14 mouse cellular contexts compared by ENCODE assay signal in the genomic region with DNA sequence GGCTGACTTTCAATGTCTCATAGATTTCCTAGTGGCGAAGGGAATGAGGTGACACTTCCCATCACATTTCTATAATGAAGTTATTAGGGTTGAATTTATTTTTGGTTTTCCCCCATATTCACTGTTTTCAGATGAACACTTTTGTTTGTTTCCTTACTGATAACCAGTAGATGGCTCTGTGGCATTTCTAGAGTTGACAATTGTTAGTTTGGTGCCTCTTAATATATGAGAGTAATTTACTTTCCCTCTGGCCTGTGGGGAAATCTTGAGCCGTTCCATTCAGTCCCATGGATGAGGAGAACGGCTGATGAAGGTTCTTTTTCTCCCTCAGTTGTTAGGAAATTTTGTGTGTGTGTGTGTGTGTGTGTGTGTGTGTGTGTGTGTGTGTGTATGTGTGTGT.
DNase-seq lines count a peak whose midpoint lies in the region; ATAC-seq and TF ChIP-seq lines count a peak whose summit lies in the region.
"Had no signal": no experiment of that assay in that cellular context is flagged by ENCODE, and none has a peak within 500 bp of the region (broad histone marks: within the 10 kb centered on the region; RNA-seq: fewer than 3 reads in every experiment).

No protein-coding gene starts in this region.

- no peaks in the 10 kb centered on the region for H3K4me1 ChIP-seq in forebrain, postnatal 0 days (ENCODE audit: insufficient read depth)
- 0 out of 2 replicates have a peak, but pooled peaks cover 2% of the 10 kb centered on the region for H3K4me1 ChIP-seq in forebrain, embryonic 11.5 days (replicated peaks; ENCODE audit: control insufficient read depth, insufficient read depth, low read length)
- no peaks in the 10 kb centered on the region for H3K4me1 ChIP-seq in lung, postnatal 0 days (ENCODE audit: insufficient read depth, low read depth, low read length)
- peaks cover 9% of the 10 kb centered on the region; the same call in 1 of the 2 replicates for H3K4me1 ChIP-seq in hindbrain, embryonic 14.5 days (replicated peaks; ENCODE audit: control insufficient read depth, insufficient read depth, low read length)
- H3K4me1 ChIP-seq in stomach, postnatal 0 days (replicated peaks; ENCODE audit: control insufficient read depth, insufficient read depth), result no peaks in the 10 kb centered on the region
- H3K4me1 ChIP-seq: megakaryocyte, embryonic 14.5 days had no signal

- no peak for TF ChIP-seq EP300 in lung, postnatal 0 days (IDR thresholded peaks at IDR 0.05)
- TF ChIP-seq EP300 in stomach, postnatal 0 days (optimal IDR thresholded peaks at IDR 0.05), result no peak

- no peaks in the 10 kb centered on the region for H3K36me3 ChIP-seq in forebrain, postnatal 0 days (ENCODE audit: insufficient read depth)
- no peaks in the 10 kb centered on the region for H3K36me3 ChIP-seq in forebrain, embryonic 11.5 days (ENCODE audit: control insufficient read depth, insufficient read depth, low read length)
- H3K36me3 ChIP-seq in lung, postnatal 0 days (ENCODE audit: insufficient read depth, low read length), result no peaks in the 10 kb centered on the region
- H3K36me3 ChIP-seq in hindbrain, embryonic 14.5 days (replicated peaks; ENCODE audit: control insufficient read depth, insufficient read depth), result no peaks in the 10 kb centered on the region
- no peaks in the 10 kb centered on the region for H3K36me3 ChIP-seq in stomach, postnatal 0 days (ENCODE audit: control insufficient read depth, insufficient read depth, low read length)
- H3K36me3 ChIP-seq: G1E had no signal

- H3K4me2 ChIP-seq in forebrain, postnatal 0 days (ENCODE audit: low read depth), result no peak overlapping the region
- H3K4me2 ChIP-seq in forebrain, embryonic 11.5 days (ENCODE audit: low read depth, low read length, severe bottlenecking), result no peak overlapping the region
- H3K4me2 ChIP-seq in lung, postnatal 0 days (replicated peaks; ENCODE audit: low read depth, low read length), result no peak overlapping the region
- no peak overlapping the region for H3K4me2 ChIP-seq in hindbrain, embryonic 14.5 days (replicated peaks)
- H3K4me2 ChIP-seq in stomach, postnatal 0 days (replicated peaks; ENCODE audit: low read depth), result no peak overlapping the region

- no peak overlapping the region for H3K9ac ChIP-seq in forebrain, postnatal 0 days
- no peak overlapping the region for H3K9ac ChIP-seq in forebrain, embryonic 11.5 days (ENCODE audit: low read length)
- H3K9ac ChIP-seq in lung, postnatal 0 days (replicated peaks; ENCODE audit: low read depth), result no peak overlapping the region
- H3K9ac ChIP-seq in hindbrain, embryonic 14.5 days, result no peak overlapping the region
- H3K9ac ChIP-seq in stomach, postnatal 0 days (ENCODE audit: low read length), result no peak overlapping the region
- H3K9ac ChIP-seq: liver, postnatal 0 days had no signal

- H3K27ac ChIP-seq in forebrain, postnatal 0 days (ENCODE audit: low read depth, low read length), result no peak overlapping the region
- H3K27ac ChIP-seq in forebrain, embryonic 11.5 days (ENCODE audit: low read depth, low read length), result no peak overlapping the region
- no peak overlapping the region for H3K27ac ChIP-seq in lung, postnatal 0 days (ENCODE audit: low read length)
- H3K27ac ChIP-seq in hindbrain, embryonic 14.5 days, result peak overlapping the region; percentile 72
- H3K27ac ChIP-seq in stomach, postnatal 0 days (replicated peaks), result no peak overlapping the region

- H3K4me3 ChIP-seq in forebrain, postnatal 0 days (ENCODE audit: low read depth, low read length), result no peak overlapping the region
- no peak overlapping the region for H3K4me3 ChIP-seq in forebrain, embryonic 11.5 days (ENCODE audit: low read depth, low read length)
- H3K4me3 ChIP-seq in lung, postnatal 0 days (ENCODE audit: low read depth, low read length), result no peak overlapping the region
- H3K4me3 ChIP-seq in hindbrain, embryonic 14.5 days (replicated peaks; ENCODE audit: low read length), result no peak overlapping the region
- no peak overlapping the region for H3K4me3 ChIP-seq in stomach, postnatal 0 days (ENCODE audit: low read depth, low read length)
- H3K4me3 ChIP-seq: megakaryocyte, embryonic 14.5 days had no signal

- peak; percentile 50 for DNase-seq in forebrain, postnatal 0 days
- no peak for DNase-seq in forebrain, embryonic 11.5 days (ENCODE audit: low spot score)
- no peak for DNase-seq in lung, postnatal 0 days (ENCODE audit: low spot score)
- DNase-seq in lung, adult 18-20 months, result no peak
- peak; percentile 59 for DNase-seq in hindbrain, embryonic 14.5 days (ENCODE audit: low spot score)
- DNase-seq in stomach, postnatal 0 days (ENCODE audit: low spot score), result no peak
- DNase-seq: adrenal gland, postnatal 25 days; kidney, postnatal 36 days; liver, postnatal 0 days; retina, postnatal 1 day; thymus, postnatal 36 days had no signal

- no peaks in the 10 kb centered on the region for H3K9me3 ChIP-seq in forebrain, postnatal 0 days (ENCODE audit: low read length)
- H3K9me3 ChIP-seq in forebrain, embryonic 11.5 days (ENCODE audit: control insufficient read depth, low read length), result no peaks in the 10 kb centered on the region
- no peaks in the 10 kb centered on the region for H3K9me3 ChIP-seq in lung, postnatal 0 days (ENCODE audit: low read length)
- no peaks in the 10 kb centered on the region for H3K9me3 ChIP-seq in hindbrain, embryonic 14.5 days (ENCODE audit: control insufficient read depth, low read length)
- H3K9me3 ChIP-seq in stomach, postnatal 0 days (ENCODE audit: control insufficient read depth, low read length), result no peaks in the 10 kb centered on the region
- H3K9me3 ChIP-seq: G1E; megakaryocyte, embryonic 14.5 days had no signal

- no peak for ATAC-seq in forebrain, postnatal 0 days
- no peak for ATAC-seq in forebrain, embryonic 11.5 days (replicated peaks; ENCODE audit: low FRiP score)
- ATAC-seq in lung, postnatal 0 days, result no peak
- 0 out of 2 replicates have a peak, but pooled peaks have one; percentile 49 for ATAC-seq in hindbrain, embryonic 14.5 days (ENCODE audit: low FRiP score)
- no peak for ATAC-seq in stomach, postnatal 0 days (ENCODE audit: low FRiP score, low TSS enrichment)
- no peak for ATAC-seq in megakaryocyte, adult 5-6 weeks (ENCODE audit: poor library complexity, severe bottlenecking)
- ATAC-seq: liver, postnatal 0 days had no signal

- H3K27me3 ChIP-seq in forebrain, postnatal 0 days (ENCODE audit: insufficient read depth, low read length), result no peaks in the 10 kb centered on the region
- H3K27me3 ChIP-seq in forebrain, embryonic 11.5 days (ENCODE audit: control insufficient read depth, insufficient read depth, low read length), result no peaks in the 10 kb centered on the region
- no peaks in the 10 kb centered on the region for H3K27me3 ChIP-seq in lung, postnatal 0 days (replicated peaks; ENCODE audit: insufficient read depth, low read length)
- H3K27me3 ChIP-seq in hindbrain, embryonic 14.5 days (ENCODE audit: control insufficient read depth, insufficient read depth, low read length), result no peaks in the 10 kb centered on the region
- no peaks in the 10 kb centered on the region for H3K27me3 ChIP-seq in stomach, postnatal 0 days (ENCODE audit: control insufficient read depth, insufficient read depth, low read length)

- TF ChIP-seq CTCF in forebrain, postnatal 0 days (IDR thresholded peaks at IDR 0.05; ENCODE audit: low read depth), result peak; percentile 60
- peak; percentile 26; the same call in 1 of the 2 replicates for TF ChIP-seq CTCF in lung, postnatal 0 days (IDR thresholded peaks at IDR 0.05)
- TF ChIP-seq CTCF in stomach, postnatal 0 days (IDR thresholded peaks at IDR 0.05; ENCODE audit: low read depth), result peak; percentile 24; the same call in 1 of the 2 replicates

- 37% methylated on average over 3 of the region's 3 CpGs for WGBS in forebrain, postnatal 0 days
- 61% methylated on average over 3 of the region's 3 CpGs for WGBS in forebrain, embryonic 11.5 days
- 57% methylated on average over 3 of the region's 3 CpGs for WGBS in lung, postnatal 0 days
- 38% methylated on average over 3 of the region's 3 CpGs for WGBS in hindbrain, embryonic 14.5 days
- 75% methylated on average over 3 of the region's 3 CpGs for WGBS in stomach, postnatal 0 days

Comparison
In these comparisons a context has a peak if more than half of its experiments do, and no peak if none do; other contexts are left out.
1. DNase-seq: peak in forebrain, postnatal 0 days (single experiment) and hindbrain, embryonic 14.5 days (single experiment); none in forebrain, embryonic 11.5 days (single experiment), lung, postnatal 0 days (single experiment), lung, adult 18-20 months (0 of 2) and stomach, postnatal 0 days (single experiment).
2. Peak in every context shown above with its lines, with median percentiles within 50 percentile points of each other: CTCF ChIP-seq.